Mouse (Mus musculus) A20 (cell line): ENCODE measurements around the gene Klk10.

ENCODE experiments used
- DNase-seq: peaks from one replicate; pipeline ENCODE4 v3.0.0-alpha.2; 2011; ENCODE audit warnings: low read depth, low spot score

Klk10 gene

DNA sequence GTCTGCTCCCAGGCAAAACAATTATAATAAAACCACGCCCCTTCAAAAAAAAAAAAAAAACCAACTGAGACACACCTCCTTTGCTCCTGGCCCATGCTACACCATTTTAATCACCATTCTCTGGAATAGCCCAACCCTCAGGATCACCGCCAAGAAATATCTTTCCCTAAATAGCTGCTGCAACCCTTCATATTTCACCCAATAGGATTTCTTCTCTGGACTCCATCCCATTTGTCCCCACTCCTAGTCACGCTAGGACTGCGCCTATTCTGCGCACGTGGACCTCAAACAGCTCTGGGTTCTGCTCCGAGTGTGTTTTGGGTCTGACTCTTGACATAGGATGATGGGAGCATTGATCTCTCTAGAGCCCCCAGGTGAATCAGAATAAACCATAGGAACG, 15.5 kb downstream of the Klk10 start:
- DNase-seq: no peak

DNA sequence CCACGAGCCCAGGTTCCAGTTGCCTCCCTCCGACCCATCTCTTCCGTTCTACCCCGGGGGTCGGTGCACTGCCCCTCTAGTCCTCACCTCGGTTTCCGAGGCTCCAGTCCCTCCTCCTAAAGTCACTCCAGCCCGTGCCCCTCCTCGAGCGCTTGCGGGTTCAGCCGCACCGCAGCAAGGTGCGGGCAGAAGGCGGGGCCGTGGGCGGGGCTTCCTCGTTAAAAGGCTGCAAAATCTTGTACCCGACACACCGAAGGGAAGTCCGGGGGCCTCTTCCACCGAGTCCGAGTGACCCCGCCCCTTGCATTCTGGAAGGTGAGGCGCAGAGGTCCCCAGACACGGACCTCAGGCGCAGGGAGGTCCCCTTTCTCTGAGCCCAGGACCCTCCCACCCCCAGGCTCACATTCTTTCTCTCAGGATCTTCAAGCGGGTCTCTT, 16.5 kb downstream of the Klk10 start, which contains the start of gene Klk8:
TSS of gene Klk8 (plus strand) at position 245 of the 437 bp plus-strand sequence.
- DNase-seq: peak; percentile 13

DNA sequence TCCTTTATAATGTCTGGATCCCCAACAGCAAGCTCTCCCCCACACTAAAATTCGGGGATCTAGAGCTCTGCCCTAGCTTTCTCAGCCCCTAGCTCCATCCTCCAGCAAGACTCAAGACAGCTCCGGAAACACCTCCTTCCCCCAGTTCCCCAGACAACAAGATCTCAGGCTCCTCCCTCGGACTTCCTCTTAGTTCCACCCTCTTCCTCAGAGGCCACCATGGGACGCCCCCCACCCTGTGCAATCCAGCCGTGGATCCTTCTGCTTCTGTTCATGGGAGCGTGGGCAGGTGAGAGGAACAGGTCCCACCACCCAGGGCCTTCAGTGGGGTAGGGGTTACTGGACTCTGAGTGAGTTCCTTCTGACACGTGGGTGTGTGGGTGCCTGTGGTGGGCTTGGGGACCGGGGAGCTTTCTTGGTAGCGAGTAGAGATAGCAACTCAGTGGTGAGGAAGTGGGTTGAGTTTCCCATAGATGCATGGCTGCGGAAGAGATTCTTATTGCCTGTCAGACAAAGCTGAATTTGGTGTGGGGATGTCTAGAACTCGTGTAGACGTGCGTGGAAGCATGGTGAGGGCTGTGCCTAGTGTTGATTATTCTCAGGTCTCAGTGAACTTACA, 17.1 kb downstream of the Klk10 start:
- DNase-seq: no peak

DNA sequence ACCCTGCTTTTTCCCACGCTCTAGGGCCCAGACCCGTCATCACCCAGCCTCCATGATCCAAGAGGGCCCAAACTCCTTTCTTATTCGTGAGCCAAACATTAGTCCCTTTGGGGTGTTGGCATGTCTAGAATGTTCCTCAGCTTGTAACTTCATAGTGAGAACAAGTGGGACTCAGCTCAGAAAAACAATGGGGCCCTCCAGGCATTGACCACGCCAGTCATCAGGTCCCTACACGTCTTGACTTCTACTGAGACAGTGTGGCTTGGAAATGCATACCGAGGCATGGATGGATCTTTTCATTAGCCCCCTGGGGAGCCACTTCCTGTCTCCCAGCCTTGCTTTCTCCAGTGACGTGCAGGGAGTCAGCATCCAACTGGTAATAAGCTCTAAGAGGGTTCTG, 19.0 kb downstream of the Klk10 start:
- DNase-seq: peak; percentile 12

DNA sequence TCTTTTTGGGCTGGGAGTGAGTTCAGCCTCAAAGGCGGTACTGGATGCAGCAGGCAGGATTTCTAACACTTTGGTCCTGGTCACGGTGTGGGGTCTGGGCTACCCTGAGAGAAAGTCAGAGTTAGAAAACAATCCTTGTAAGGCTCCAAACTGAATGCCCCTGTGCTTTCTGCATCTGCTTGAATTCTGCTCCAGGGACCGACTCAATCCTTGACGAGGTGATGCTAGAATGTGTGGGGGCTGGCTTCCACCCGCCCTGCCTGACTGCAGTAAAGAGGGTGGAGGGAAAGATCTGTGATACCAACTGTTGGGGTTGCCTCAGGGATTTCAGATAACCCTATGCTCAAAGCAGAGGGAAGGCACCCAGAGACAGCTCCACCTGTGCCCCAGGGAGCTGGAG, 30.2 kb downstream of the Klk10 start, which contains the start of gene Klk7:
TSS of gene Klk7 (plus strand) at position 301 of the 400 bp plus-strand sequence.
- DNase-seq: no peak

DNA sequence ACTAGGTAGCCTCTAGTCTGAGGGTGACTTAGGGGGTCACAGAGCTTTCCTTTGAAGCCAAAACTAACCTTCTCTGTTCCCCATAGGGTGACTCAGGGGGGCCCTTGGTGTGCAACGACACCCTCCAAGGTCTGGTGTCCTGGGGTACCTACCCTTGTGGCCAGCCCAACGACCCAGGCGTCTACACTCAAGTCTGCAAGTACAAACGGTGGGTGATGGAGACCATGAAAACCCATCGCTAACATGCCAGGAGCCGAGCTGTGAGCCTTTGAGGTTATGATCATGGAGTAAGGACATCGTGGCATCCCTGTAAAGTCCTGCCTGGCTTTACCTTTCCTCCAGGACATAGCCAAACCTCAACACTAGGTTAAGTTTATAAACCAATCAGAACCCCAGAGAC, 34.4 kb downstream of the Klk10 start:
- DNase-seq: no peak

DNA sequence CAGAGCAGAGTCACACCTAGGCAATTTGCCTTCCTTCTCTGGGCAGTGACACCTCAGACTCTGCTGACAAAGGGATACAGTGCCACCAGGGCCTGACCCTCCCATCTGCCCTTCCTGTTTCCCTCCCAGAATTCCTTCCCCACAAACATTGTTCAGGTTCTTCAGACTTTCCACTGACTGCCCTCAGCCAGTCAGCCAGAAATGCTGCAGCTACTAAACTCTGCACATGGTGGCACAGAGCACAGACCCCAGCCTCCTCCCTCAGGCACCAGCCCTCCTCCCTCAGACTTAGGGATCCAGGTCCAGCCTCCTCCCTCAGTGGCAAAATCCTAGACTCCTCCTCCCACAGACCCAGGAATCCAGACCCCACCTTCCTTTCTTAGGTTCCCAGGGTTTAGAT, 35.9 kb downstream of the Klk10 start:
- DNase-seq: no peak

DNA sequence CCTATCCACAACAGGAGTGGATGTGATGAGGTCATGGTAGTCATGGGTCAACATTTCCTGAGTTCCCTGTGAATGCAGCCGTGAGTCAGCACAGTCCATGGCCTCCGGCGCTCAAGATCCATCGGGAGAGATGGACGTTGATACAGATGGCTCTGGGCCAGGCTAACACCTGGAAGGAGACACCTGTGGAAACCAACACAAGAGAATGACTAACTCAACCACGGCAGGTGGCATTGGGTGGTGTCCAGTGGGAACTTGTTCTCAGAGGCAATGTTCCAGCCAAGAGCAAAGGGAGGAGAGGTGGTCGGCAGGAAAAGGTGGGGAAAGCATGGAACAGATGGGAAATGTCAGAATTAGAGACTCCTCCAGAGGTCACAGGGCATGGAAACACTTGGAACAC, 40.7 kb downstream of the Klk10 start:
- DNase-seq: no peak

DNA sequence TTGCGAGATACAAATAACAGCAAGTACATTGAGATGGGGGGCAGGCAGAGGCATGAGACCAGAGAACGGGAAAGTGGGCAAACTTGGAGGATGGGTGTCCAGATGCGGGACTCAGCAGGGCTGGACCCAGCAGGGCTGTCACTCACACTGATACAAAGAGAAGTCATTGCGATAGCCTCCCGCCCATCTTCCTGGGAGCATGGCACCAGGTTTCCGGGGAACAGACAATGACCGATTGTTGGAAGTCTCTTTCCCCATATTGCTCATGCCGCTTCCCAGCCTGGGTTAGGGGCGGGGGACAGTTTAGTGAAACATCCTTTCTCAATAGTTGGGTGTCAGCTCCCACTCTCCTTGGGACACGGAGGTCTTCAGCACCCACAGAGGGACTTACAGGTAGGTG, 43.4 kb downstream of the Klk10 start, which contains the start of gene Klk6:
TSS of gene Klk6 (plus strand) at position 301 of the 400 bp plus-strand sequence.
- DNase-seq: no peak

DNA sequence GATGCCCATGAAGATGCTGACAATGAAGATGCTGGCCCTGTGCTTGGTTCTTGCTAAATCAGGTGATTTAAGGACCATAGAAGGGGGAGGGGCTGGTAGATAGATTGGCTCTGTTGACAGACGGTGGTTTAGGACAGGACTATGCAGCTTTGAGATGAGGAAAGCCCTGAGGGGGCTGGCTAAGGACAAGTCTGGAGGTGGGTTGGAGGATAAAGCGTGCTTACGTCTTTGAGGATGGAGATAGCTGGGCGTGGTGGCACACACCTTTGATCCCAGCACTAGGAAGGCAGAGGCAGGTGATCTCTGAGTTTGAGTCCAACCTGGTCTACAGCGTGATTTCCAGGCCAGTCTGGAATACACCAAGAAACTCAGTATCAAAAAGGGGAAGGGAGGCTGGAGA, 45.2 kb downstream of the Klk10 start:
- no peak for DNase-seq

DNA sequence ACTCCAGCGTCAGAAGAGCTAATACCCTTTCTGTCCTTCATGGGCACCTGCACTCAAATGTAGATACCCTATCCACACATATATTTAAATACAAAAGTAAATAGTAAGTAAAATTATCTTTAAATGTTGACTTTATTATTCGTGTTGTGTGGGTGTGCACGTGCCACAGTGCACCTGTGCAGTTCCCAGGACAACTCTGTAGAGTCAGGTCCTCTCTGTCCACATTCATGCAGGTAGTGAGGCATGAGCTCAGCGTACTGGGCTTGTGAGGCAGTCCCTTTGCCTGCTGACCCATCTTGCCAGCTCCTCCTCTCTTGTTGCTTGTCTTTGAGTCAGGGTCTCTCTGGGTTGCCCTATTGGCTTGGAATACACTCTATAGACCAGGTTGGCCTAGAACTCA, 46.9 kb downstream of the Klk10 start:
- peak; percentile 40 for DNase-seq

DNA sequence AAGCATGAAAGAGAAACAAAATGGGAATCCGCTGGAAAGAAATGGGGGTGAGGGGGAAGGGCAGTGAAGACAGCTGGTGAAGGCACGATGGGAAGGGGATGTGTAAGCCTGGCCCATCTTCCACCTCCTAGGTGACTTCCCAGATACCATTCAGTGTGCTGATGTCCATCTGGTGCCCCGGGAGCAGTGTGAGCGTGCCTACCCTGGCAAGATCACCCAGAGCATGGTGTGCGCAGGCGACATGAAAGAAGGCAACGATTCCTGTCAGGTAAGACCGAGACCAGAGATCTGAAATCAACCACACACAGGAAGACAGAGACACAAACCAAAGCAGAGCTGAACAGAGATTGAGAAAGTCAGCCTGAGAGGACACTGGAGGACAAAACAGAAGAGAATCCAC, 48.2 kb downstream of the Klk10 start:
- DNase-seq: no peak
